Comparison of ENCODE assay signal across 23 mouse cellular contexts in the genomic region with DNA sequence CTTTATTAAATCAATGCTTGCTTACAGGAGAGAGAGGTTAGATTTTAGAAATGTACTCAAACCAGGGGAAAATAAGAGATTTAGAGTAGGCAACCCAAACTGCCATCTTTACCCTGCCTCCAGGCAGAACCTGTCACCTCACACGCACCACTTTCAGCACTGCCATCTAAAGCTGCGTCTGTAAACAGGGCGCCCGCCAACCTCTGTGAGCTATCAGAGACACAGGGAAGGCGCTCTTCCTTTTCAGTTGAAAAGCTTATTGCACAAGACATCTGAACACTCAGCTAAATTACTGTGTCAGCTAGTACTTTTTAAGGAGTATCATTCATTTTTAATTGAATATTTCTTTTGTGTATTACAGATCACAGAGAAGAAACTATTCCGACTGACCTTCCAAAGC. TPM values are rescaled to one million over a fixed set of nuclear protein-coding genes. Genes with fewer than 3 reads are reported as not detected.
A peak's percentile ranks its signal among the peaks of the same experiment; 100 is the strongest.
DNase-seq lines count a peak whose midpoint lies in the region; ATAC-seq and TF ChIP-seq lines count a peak whose summit lies in the region.
"Had no signal": no experiment of that assay in that cellular context is flagged by ENCODE, and none has a peak within 500 bp of the region (broad histone marks: within the 10 kb centered on the region; RNA-seq: fewer than 3 reads in every experiment).

No protein-coding gene starts in this region.

- no peaks in the 10 kb centered on the region for H3K27me3 ChIP-seq in lung, embryonic 16.5 days (ENCODE audit: control insufficient read depth, insufficient read depth, low read depth, low read length)
- no peaks in the 10 kb centered on the region for H3K27me3 ChIP-seq in forebrain, embryonic 13.5 days
- H3K27me3 ChIP-seq: intestine, embryonic 15.5 days; midbrain, embryonic 15.5 days; neural tube, embryonic 12.5 days; stomach, embryonic 15.5 days had no signal

- no peak overlapping the region for H3K4me2 ChIP-seq in lung, embryonic 16.5 days (ENCODE audit: low read depth, low read length)
- no peak overlapping the region for H3K4me2 ChIP-seq in forebrain, embryonic 13.5 days
- H3K4me2 ChIP-seq: intestine, embryonic 15.5 days; liver, embryonic 11.5 days; midbrain, embryonic 15.5 days; neural tube, embryonic 12.5 days; stomach, embryonic 15.5 days had no signal

- no peak for TF ChIP-seq POLR2A in lung, adult 2 months (IDR thresholded peaks at IDR 0.05; ENCODE audit: borderline replicate concordance, extremely low read depth, low read depth, low read length)

- no peak overlapping the region for H3K27ac ChIP-seq in lung, embryonic 16.5 days (ENCODE audit: low read length)
- H3K27ac ChIP-seq in forebrain, embryonic 13.5 days = no peak overlapping the region
- H3K27ac ChIP-seq: embryonic facial prominence, embryonic 10.5 days; heart, embryonic 10.5 days; intestine, embryonic 15.5 days; midbrain, embryonic 15.5 days; neural tube, embryonic 12.5 days; stomach, embryonic 15.5 days had no signal

- H3K4me1 ChIP-seq in lung, embryonic 16.5 days (replicated peaks; ENCODE audit: control insufficient read depth, insufficient read depth, low read length) = peaks cover 13% of the 10 kb centered on the region
- H3K4me1 ChIP-seq in lung, adult 2 months (ENCODE audit: control insufficient read depth, insufficient read depth, low read length) = peaks cover 2% of the 10 kb centered on the region
- H3K4me1 ChIP-seq in forebrain, embryonic 13.5 days = peaks cover 22% of the 10 kb centered on the region
- H3K4me1 ChIP-seq: neural tube, embryonic 12.5 days had no signal

- no peak overlapping the region for H3K4me3 ChIP-seq in lung, embryonic 16.5 days (ENCODE audit: low read length)
- H3K4me3 ChIP-seq in lung, adult 2 months (replicated peaks; ENCODE audit: extremely low read depth, low read depth, low read length) = no peak overlapping the region
- no peak overlapping the region for H3K4me3 ChIP-seq in forebrain, embryonic 13.5 days
- H3K4me3 ChIP-seq: embryonic facial prominence, embryonic 10.5 days; heart, embryonic 10.5 days; intestine, embryonic 15.5 days; midbrain, embryonic 15.5 days; neural tube, embryonic 12.5 days; stomach, embryonic 15.5 days had no signal

- ATAC-seq in lung, embryonic 16.5 days (ENCODE audit: low read depth) = peak; percentile 57
- peak; percentile 62 for ATAC-seq in granulocyte monocyte progenitor cell, adult 5-6 weeks (replicated peaks; ENCODE audit: poor library complexity, severe bottlenecking)
- no peak for ATAC-seq in forebrain, embryonic 13.5 days
- ATAC-seq: activated CD4-positive, CD25-positive, alpha-beta regulatory T cell, adult 4 months; forebrain, postnatal 0 days; hindbrain, embryonic 16.5 days; intestine, embryonic 15.5 days; midbrain, embryonic 15.5 days had no signal

- no peaks in the 10 kb centered on the region for H3K36me3 ChIP-seq in lung, embryonic 16.5 days (ENCODE audit: control insufficient read depth, insufficient read depth, low read length)
- H3K36me3 ChIP-seq in forebrain, embryonic 13.5 days (ENCODE audit: poor library complexity, severe bottlenecking) = no peaks in the 10 kb centered on the region
- H3K36me3 ChIP-seq: intestine, embryonic 15.5 days; midbrain, embryonic 15.5 days; neural tube, embryonic 12.5 days; stomach, embryonic 15.5 days had no signal

- no peak for TF ChIP-seq CTCF in lung, adult 2 months (IDR thresholded peaks at IDR 0.05; ENCODE audit: insufficient read depth, low read length)

- WGBS in lung, embryonic 16.5 days = 44% methylated on average over 6 of the region's 6 CpGs
- 55% methylated on average over 6 of the region's 6 CpGs for WGBS in lung, adult 2 months
- 82% methylated on average over 6 of the region's 6 CpGs for WGBS in forebrain, embryonic 13.5 days

- H3K9ac ChIP-seq in lung, embryonic 16.5 days (ENCODE audit: low read length) = no peak overlapping the region
- H3K9ac ChIP-seq in forebrain, embryonic 13.5 days = no peak overlapping the region
- H3K9ac ChIP-seq: forebrain, postnatal 0 days; intestine, embryonic 15.5 days; midbrain, embryonic 15.5 days; neural tube, embryonic 12.5 days; stomach, embryonic 15.5 days had no signal

- no peak for DNase-seq in lung, adult 2 months
- peak; percentile 29 for DNase-seq in lung, postnatal 36 days
- peak; percentile 55 for DNase-seq in thymus, postnatal 4 days
- DNase-seq in spleen, postnatal 36 days (ENCODE audit: low spot score in 2 of 2) = no peak
- DNase-seq: adrenal gland, adult 8-10 months; cerebellum, adult 9-10 months; forebrain, postnatal 0 days; kidney, adult 9 months; kidney, postnatal 14 days; retina, postnatal 1 day; right cerebral cortex, postnatal 4 days had no signal

- no peaks in the 10 kb centered on the region for H3K9me3 ChIP-seq in lung, embryonic 16.5 days (ENCODE audit: control insufficient read depth, low read length)
- no peaks in the 10 kb centered on the region for H3K9me3 ChIP-seq in forebrain, embryonic 13.5 days (replicated peaks)
- H3K9me3 ChIP-seq: embryonic facial prominence, embryonic 10.5 days; heart, embryonic 10.5 days; intestine, embryonic 15.5 days; midbrain, embryonic 15.5 days; neural tube, embryonic 12.5 days; stomach, embryonic 15.5 days had no signal

RNA-seq across cellular contexts. Expression of gene Rnf2, which starts 10.9 kb away (rescaled TPM):
- 84.2 and 85.3 TPM in 2 replicates for polyA plus RNA-seq in lung, embryonic 16.5 days (2015; fragmentation: Nextera tagmentation; extraction: Ambion mirVana)
- polyA plus RNA-seq in lung, adult 2 months (2012; rRNA removed) = 9.4 and 12.0 TPM in 2 replicates
- total RNA-seq in granulocyte monocyte progenitor cell, adult 5-6 weeks (2014; fragmentation: Nextera tagmentation) = 32.7 and 45.1 TPM in 2 replicates
- total RNA-seq in granulocyte monocyte progenitor cell, adult 5-6 weeks (2017) = 74.3 and 95.9 TPM in 2 replicates
- 112 and 125 TPM in 2 replicates for polyA plus RNA-seq in forebrain, embryonic 13.5 days (2015; fragmentation: Nextera tagmentation; extraction: Ambion mirVana)

Comparison
In these comparisons a context has a peak if more than half of its experiments do, and no peak if none do; other contexts are left out.
1. DNase-seq: peak in lung, postnatal 36 days (single experiment) and thymus, postnatal 4 days (single experiment); none in lung, adult 2 months (single experiment) and spleen, postnatal 36 days (0 of 2).